In the genomic region with DNA sequence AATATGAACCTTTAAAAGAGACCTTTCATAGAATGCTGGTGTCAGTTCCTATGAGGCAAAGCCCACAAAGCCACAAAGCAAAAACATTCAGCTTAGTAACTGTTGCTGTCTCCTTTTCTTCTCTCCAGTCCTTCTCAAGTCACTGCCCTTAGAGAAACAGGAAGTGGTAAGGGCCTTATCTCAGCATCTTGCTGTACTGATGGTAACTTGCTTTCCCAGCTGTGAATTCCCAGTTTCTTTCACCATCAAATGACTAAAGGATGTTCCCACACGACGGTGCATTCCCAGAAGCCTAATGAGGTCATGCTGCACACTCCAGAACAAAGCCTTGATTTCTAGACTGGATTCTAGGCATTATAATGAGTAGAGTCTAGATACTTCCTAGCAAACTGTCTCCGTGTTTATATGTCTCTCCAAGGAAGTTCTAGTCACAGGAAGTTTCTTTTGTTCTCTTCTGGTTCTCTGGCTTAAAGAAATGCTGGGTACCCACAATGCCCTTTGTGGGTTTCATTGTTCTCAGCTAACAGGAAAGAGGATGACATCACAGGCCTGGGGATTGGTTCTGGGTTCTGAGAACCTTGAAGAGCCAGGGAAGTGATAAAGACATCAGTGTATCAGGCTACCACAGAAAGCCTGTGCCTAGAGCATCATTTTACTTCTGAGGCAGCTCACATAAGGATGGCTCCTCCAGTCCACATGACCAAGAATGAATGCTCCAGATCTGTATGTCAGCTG, we compare ENCODE assay signal across 12 mouse cellular contexts.
DNase-seq lines count a peak whose midpoint lies in the region; ATAC-seq and TF ChIP-seq lines count a peak whose summit lies in the region.
"Had no signal": no experiment of that assay in that cellular context is flagged by ENCODE, and none has a peak within 500 bp of the region (broad histone marks: within the 10 kb centered on the region; RNA-seq: fewer than 3 reads in every experiment).

No protein-coding gene starts in this region.

- H3K9ac ChIP-seq in intestine, postnatal 0 days (ENCODE audit: low read depth, low read length) = no peak overlapping the region
- H3K9ac ChIP-seq: hindbrain, embryonic 15.5 days had no signal

- no peaks in the 10 kb centered on the region for H3K4me1 ChIP-seq in intestine, postnatal 0 days (replicated peaks; ENCODE audit: control insufficient read depth, insufficient read depth, low read length)
- H3K4me1 ChIP-seq: hindbrain, embryonic 15.5 days had no signal

- H3K4me3 ChIP-seq in intestine, postnatal 0 days (ENCODE audit: low read depth, low read length) = no peak overlapping the region
- H3K4me3 ChIP-seq: hindbrain, embryonic 15.5 days had no signal

- DNase-seq in spleen, postnatal 36 days (ENCODE audit: low spot score in 2 of 2) = peak; percentile 46 to 52
- no peak for DNase-seq in spleen, postnatal 14 days (ENCODE audit: low spot score in 2 of 2)
- DNase-seq in Muller cell, postnatal 12 days (ENCODE audit: inconsistent ontology term) = peak; percentile 69
- peak; percentile 35 for DNase-seq in thymus, postnatal 25 days
- DNase-seq in left cerebral cortex, adult 9 months (ENCODE audit: low spot score in 2 of 2) = no peak
- DNase-seq: cerebellum, adult 8-10 months; left cerebral cortex, postnatal 4 days; midbrain, embryonic 14.5 days; spleen, adult 18-20 months had no signal

- no peak for TF ChIP-seq CTCF in intestine, postnatal 0 days (IDR thresholded peaks at IDR 0.05; ENCODE audit: low read depth)

- peak; percentile 69 for ATAC-seq in megakaryocyte, adult 5-6 weeks (ENCODE audit: poor library complexity, severe bottlenecking)
- no peak for ATAC-seq in intestine, postnatal 0 days

- H3K9me3 ChIP-seq in intestine, postnatal 0 days (ENCODE audit: control insufficient read depth) = no peaks in the 10 kb centered on the region
- H3K9me3 ChIP-seq: hindbrain, embryonic 15.5 days had no signal

- H3K27me3 ChIP-seq in intestine, postnatal 0 days (replicated peaks; ENCODE audit: control insufficient read depth, insufficient read depth, low read length) = no peaks in the 10 kb centered on the region
- H3K27me3 ChIP-seq: hindbrain, embryonic 15.5 days had no signal

- no peaks in the 10 kb centered on the region for H3K36me3 ChIP-seq in intestine, postnatal 0 days (ENCODE audit: control insufficient read depth, insufficient read depth)
- H3K36me3 ChIP-seq: hindbrain, embryonic 15.5 days had no signal

- H3K4me2 ChIP-seq in intestine, postnatal 0 days (replicated peaks; ENCODE audit: low read depth) = no peak overlapping the region
- H3K4me2 ChIP-seq: hindbrain, embryonic 15.5 days had no signal

- no peak overlapping the region for H3K27ac ChIP-seq in intestine, postnatal 0 days (ENCODE audit: low read depth, low read length)
- H3K27ac ChIP-seq: hindbrain, embryonic 15.5 days had no signal

- 63% methylated on average over 3 of the region's 3 CpGs for WGBS in intestine, postnatal 0 days

Comparison
In these comparisons a context has a peak if more than half of its experiments do, and no peak if none do; other contexts are left out.
1. DNase-seq: peak in spleen, postnatal 36 days (2 of 2), Muller cell, postnatal 12 days (single experiment) and thymus, postnatal 25 days (single experiment); none in spleen, postnatal 14 days (0 of 2) and left cerebral cortex, adult 9 months (0 of 2).